Mouse (Mus musculus): ENCODE measurements around the gene Gm35549.
A peak's percentile ranks its signal among the peaks of the same experiment; 100 is the strongest.

The Gm35549 gene

GRCm38 (mm10) chr9:122826743-122827142 lies 17.1 kb downstream of the Gm35549 start:
- DNase-seq (ENCODE audit: low read depth, low spot score) = no peak

GRCm38 (mm10) chr9:122823374-122824017 lies 20.3 kb downstream of the Gm35549 start:
- no peak for DNase-seq (ENCODE audit: low read depth, low spot score)

- no peak for DNase-seq (ENCODE audit: low read depth, low spot score)
These were observed 28.5 kb downstream of the Gm35549 start for GRCm38 (mm10) chr9:122815239-122815851.

GRCm38 (mm10) chr9:122814775-122815174 lies 29.1 kb downstream of the Gm35549 start:
- no peak for DNase-seq (ENCODE audit: low read depth, low spot score)

- DNase-seq (ENCODE audit: low read depth, low spot score) = no peak
These were observed 31.4 kb downstream of the Gm35549 start for GRCm38 (mm10) chr9:122812386-122812785.

GRCm38 (mm10) chr9:122810212-122810611 lies 33.6 kb downstream of the Gm35549 start:
- DNase-seq (ENCODE audit: low read depth, low spot score) = no peak

GRCm38 (mm10) chr9:122807186-122807585 lies 36.6 kb downstream of the Gm35549 start:
- no peak for DNase-seq (ENCODE audit: low read depth, low spot score)

GRCm38 (mm10) chr9:122805845-122806341 lies 37.9 kb downstream of the Gm35549 start:
- DNase-seq (ENCODE audit: low read depth, low spot score) = no peak

GRCm38 (mm10) chr9:122805053-122805844 lies 38.6 kb downstream of the Gm35549 start, which contains the start of gene Tcaim:
Gene Tcaim, plus strand, starts transcription at chr9:122805539.
- peak; percentile 96 for DNase-seq (ENCODE audit: low read depth, low spot score)

- DNase-seq (ENCODE audit: low read depth, low spot score) = no peak
These were observed 57.3 kb downstream of the Gm35549 start for GRCm38 (mm10) chr9:122786534-122786933.

- DNase-seq (ENCODE audit: low read depth, low spot score) = no peak
These were observed 58.6 kb downstream of the Gm35549 start for GRCm38 (mm10) chr9:122785231-122785630.
